Mouse (Mus musculus) cerebellum, postnatal 14 days (tissue): ENCODE measurements around the gene Gspt1.

ENCODE experiments used
- DNase-seq, 2 experiments: peaks; one replicate each; pipeline ENCODE4 v3.0.0; 2021; ENCODE audit warnings: mixed read lengths in 2 of 2

Gspt1 gene

DNA sequence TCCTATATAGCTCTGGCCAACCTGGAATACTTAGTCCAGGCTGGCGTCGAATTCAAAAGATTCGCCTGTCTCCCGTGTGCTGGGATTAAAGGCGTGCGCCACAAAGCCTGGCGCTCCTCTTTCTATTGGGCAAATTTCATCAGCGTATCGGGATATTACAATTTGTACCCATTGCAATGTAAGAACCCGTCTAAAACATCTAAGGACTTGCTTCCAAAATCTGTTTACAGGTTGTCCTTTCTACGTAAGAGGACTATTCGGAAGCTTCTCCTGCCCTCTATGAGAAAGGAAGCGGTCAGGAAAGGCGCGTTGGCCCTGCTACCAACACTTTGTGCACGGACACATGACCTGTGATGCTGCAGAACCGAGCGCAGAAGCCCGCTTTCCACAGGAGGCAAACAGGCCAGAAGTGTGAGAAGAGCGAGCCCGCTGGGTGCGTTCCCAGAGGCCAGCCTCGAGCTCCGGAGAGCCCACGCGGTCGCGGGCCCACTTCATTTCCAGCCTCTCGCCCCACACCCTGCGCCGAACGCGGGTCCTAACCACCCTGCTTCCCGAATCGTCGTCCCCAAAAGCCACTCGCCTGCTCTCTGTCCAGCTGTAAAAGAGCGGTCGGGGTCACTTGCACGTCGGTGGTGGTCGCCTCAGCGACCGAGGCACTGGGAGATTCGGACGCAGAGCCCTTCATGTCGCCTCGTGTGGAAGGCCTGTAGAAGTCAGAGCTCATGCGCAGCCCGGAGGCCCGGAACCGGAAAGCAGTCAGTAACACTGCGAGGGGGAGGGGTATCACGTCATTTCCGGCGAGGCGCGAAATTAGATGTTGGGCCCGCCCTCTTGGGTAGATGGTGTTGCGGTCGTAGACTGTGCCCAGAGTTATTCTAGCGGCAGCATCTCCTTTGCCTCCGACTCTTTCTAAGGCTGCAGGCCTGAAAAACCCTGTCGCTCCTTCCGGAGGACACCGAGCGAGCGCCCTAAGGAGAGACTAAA is 51.3 kb downstream of the Gspt1 start, which contains the start of gene Rsl1d1:
Gene Rsl1d1 (minus strand): TSS at position 761 of the 984 bp plus-strand sequence.
- peak; percentile 94 for DNase-seq

DNA sequence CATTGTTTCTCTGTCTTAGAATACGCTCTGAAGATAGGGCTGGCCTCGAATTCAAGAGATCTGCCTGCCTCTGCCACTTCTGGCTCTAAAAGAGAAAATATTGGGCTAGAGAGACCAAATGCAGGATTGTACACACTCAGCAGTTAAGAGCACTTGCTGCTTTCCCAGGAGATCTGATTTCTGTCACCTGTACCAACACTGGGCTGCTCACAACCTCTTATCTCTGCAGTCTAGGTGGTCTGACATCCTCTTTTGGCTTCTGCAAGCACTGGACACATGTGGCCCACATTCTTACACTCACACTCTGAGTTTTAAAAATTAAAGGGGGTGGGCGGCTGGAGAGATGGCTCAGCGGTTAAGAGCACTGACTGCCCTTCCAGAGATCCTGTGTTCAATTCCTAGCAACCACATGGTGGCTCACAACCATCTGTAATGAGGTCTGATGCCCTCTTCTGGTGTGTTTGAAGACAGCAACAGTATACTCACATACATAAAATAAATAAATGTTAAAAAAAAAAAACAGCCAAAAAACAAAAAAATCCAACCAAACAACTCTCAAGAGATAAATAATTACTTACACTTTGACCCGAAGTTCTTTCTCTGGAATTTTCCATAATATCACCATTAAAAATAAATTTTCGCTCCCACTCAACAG is 52.3 kb downstream of the Gspt1 start:
- DNase-seq = no peak

DNA sequence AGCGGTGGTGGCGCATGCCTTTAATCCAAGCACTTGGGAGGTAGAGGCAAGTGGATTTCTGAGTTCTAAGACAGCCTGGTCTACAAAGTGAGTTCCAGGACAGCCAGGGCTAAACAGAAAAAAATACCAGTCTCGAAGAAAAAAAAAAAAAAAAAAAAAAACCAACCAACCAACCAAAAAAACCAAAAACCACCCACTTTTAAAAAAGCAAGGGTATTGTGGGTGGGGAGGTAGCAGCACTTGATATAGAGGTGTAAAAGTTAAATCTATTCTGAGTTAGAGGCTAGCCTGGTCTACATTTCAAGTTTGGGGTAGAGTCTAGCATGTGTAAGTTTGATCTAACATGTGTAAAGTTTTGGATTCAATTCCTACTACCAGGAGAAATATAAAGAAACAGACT is 53.9 kb downstream of the Gspt1 start:
- no peak for DNase-seq

DNA sequence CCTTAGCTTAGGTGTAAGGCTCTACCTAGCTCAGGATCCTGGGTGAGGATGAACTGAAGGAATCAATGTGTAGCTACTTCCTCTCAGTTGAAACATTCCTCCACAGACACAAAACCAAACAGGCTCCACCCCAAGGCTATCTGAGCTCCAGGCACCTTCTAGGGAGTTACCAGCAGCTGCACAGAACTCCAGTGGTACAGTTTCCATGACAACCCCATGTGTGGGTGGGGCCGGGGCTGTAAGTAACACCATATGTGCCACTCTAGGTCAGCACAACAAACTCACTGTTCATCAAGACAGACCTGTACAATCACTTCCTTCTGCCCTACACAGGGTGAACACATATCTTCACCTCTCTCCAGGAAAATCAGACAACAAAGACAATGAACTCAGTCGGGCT is 55.7 kb downstream of the Gspt1 start:
- DNase-seq = no peak

DNA sequence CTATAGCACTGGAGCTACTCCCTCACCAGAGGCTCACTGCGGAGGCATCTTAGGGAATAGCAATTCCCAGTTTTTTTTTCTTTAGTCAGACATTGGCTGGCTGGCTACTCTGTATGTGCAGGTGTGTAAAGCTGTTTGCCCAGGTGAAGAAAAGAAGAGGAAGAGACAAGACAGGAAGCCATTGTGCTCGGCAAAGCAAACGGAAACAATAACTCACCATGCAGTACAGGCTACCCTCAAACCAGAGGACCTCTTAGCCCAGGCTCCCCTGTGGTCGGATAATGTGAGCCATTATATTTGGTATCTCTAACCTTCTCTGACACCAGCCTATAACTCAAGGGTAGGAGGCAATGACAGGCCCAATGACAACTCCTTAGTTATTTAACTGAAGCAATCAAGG is 57.1 kb downstream of the Gspt1 start:
- no peak for DNase-seq

DNA sequence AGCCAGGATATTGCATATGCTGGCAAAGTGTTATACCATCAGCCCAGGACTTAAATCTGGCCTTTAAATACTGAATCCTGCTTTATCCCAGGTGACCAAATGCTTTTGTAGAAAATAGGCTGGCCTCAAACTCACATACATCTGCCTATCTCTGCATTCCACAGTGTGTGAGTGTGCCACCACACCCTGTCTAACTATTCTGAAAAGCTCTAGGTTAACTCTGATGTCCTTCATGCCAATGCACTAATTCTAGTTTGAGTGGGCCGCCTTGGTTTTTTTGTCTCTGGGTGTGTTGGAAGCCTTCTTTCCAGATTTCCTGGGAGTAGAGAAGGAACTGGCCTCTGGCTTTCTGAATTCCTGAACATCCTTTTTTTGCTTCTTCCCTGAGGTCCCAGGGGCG is 60.9 kb downstream of the Gspt1 start:
- DNase-seq = no peak

DNA sequence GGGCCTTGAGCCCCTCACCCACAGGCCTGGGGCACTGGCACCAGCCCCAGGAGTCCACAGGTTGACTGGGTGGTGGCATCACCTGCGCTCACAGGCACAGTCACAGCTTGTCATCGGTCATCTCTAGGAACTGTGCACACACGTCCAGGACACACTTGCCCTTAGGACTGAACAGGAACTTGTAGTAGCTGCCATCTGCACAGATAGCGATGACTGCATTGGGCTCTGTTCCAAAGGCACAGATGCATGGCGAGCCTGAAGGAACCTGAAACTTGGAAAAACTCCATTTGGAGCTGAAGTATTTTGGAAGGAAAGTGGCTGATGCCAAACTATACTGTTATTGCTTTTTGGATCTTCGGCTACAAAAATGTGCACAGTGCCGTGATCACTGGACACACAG is 64.0 kb downstream of the Gspt1 start:
- DNase-seq = peak; percentile 68 to 75

DNA sequence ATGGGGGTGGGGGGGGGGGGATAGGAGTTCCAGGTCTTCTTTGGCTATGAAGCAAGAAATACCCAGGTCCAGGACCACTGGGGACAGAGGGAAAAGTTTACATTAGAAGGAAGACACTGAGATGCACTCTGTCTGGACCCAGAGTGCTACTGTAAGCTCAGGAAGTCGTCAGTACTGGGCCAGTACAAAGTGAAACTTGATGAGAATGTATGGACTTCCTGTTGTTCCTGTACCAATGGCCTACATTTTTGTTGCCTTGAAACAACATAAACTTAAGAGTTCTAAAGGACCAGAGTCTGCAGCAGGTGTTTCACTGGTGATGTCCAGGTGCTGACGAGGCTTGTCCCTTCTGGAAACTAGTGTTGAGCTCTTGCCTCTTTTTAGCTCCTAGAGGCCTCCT is 76.7 kb downstream of the Gspt1 start:
- DNase-seq = no peak

DNA sequence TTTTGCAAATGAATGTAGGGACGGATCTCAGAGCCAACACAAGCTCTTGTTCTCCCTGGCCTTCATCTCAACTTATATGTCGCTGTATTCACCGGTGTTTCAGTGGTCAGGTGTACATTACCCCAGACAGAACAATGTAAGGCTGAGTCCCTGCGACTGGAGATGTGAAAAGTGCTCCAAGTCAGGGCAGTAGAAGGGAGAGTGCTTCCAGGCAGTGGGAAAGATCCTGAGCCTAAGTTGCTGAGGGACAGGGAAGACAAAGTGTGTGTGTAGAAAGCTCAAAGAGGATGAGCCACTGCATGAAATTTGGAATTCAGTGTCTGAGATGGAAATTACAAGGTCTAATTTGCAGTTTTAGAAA is 77.3 kb downstream of the Gspt1 start:
- DNase-seq = no peak

DNA sequence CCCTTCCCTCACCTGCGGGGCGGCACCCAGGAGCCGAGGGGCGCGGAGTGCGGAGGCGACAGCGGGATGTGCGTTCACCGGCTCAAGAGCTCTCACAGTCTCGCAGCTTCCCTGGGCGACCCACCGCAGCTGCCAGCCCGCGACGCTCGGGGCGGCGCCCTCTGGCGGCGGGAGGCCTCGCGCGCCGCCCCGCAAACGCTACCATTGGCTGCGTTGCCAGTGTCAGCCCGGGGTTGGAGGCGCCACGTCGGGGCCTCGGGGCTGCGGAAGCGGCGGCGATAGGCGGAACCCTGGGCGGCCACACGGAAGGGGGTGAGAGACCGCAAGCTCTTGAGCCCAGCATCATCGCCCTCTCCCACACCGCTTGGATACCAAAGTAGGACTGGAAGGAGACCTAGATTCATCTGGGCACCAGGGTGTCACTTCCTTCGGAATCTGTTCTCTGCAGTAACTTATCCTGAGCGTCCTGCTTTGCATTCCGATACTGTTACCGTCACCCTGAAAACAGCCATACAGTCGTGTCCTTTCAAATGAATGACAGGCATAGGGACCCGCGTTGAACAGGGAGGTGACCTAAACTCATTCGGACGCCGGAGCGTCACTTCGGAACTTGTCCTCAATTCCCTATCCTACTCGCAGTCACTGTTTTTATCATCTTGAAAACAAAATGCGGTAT is 77.8 kb downstream of the Gspt1 start, which contains the start of gene Zc3h7a:
Gene Zc3h7a (minus strand): TSS at position 186 of the 676 bp plus-strand sequence.
- peak; percentile 90 to 91 for DNase-seq

DNA sequence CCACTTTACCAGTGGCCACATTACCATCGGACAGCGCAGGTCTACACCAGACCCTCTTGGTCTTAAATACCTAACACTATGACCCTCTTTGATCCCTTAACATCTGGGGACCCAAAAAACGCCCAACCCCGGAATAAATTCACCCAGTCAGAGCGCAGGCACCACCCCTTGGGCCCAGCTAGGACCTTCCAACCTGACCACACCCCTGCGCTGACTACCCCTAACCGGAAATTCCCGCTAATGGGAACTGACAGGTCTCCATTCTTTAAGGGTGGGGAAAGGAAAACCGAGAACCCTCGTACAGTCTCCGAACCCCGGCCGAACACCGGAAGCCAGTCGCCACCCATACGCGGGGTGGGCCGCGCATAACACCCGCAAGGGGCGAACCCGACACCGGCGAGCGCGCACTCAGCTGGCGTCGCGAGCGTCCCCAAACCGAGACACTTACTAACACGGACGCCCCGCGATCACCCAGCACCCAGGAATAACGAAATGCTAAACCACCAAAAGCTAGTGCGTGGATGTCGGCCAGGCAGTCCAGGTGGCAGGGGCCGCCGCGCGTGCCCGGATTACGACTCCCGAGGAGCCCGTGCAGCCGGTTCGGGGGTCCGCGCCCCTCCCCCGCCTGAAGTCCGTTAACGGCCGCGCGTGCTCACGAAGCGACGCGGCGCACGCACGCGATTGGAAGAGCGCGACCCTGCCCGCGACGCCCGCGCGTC is 78.5 kb downstream of the Gspt1 start:
- DNase-seq = peak in 1 of 2 experiments; percentile 66

DNA sequence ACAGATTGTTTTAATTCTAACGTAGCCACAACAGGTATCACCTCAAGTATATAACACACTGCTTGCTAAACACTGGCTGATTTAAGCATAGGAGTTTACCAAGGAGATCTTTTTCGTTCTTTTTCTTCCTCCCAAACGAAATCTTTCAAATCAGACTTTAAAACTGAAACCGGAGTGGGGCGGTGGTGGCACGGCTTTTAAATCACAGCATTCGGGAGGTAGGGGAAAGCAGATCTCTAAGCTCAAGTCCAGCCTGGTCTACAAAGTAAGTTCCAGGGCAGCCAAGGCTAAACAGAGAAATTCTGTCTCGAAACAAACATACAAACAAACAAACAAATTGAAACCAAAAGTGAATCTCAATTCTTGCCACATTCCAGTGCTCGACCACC is 79.0 kb downstream of the Gspt1 start:
- no peak for DNase-seq

DNA sequence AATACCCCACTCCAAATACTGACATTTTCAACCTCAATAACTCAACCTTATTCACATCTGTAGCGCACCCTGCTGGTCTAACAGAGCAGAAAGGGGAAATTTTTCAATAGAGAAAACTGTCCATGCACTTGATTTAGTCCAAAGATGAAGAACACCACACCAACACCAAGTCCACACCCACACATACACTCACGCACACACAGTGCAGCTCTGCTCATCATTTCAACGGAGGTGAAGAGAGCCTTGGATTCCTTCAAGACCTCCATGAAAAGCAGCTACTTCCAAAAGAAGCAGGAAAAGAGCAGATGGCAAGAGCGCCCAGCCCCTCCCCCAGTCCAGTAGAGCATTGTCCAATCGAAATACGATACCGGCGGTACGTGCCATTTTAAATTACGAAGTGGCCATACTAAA is 79.4 kb downstream of the Gspt1 start:
- peak; percentile 67 to 77 for DNase-seq

DNA sequence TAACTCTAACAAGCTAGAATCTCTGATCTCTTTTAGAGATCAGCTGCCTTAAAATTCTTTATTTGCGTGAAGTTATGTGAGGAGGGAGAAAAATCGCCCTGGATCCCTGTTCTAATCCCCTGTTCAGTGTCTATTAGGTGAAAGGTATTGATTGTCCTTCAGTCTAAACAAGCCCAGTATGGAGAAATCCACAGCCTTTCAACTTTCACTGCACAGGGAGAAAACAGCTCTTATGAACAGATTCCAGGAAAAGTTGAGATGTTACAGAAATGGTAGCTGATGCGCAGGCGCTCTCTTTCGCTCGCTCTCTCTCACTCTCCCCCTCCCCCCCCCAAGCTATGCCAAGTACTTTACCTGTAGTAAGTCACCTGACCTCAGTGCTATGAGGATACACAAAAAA is 82.4 kb downstream of the Gspt1 start:
- no peak for DNase-seq
